Mouse (Mus musculus) kidney, adult 2 months (tissue): ENCODE measurements at regions not wholly inside any gene's neighbourhood (a gene's known extent, or its start where the extent isn't known, plus 50 kb on each side); places are given as distances from the start of the nearest gene placed in this dataset.

Experiments used
- CTCF ChIP-seq: fragments of 200-500 bp; conservative IDR thresholded peaks from 2 replicates; pipeline ENCODE4 v1.5.1; 2011; ENCODE audit warnings: low read depth, mild to moderate bottlenecking, control low read depth, low read length, moderate library complexity, mixed read lengths; ENCODE audit not compliant: insufficient read depth, insufficient read length
- POLR2A ChIP-seq: fragments of 200-500 bp; IDR thresholded peaks from one replicate; pipeline ENCODE4 v1.6.1; 2011; ENCODE audit warnings: low read depth, low read length, control low read depth

- TF ChIP-seq POLR2A, result no peak
- no peak for TF ChIP-seq CTCF
Measured at GRCm38 (mm10) chr14:76828453-76829160, 208.0 kb upstream of the Ccdc122 start.
